Mouse (Mus musculus) adrenal gland, adult 18-20 months (tissue): ENCODE data around the gene Thtpa. TPM values are rescaled to one million over a fixed set of nuclear protein-coding genes. Genes with fewer than 3 reads are reported as not detected.

ENCODE experiments used
- DNase-seq, 2 experiments: peaks; one replicate each; pipeline ENCODE4 v3.0.0; 2021 to 2022; ENCODE audit warnings: low spot score in 2 of 2
- total RNA-seq, 2 experiments: library from RNA; stranded (reverse); gene quantifications; 1 replicate in 1 of 2; 2 replicates in 1 of 2; pipeline ENCODE4 v1.2.3; 2021

Thtpa gene
- total RNA-seq, 2 experiments from 2014 or later: 10.9 to 12.0 TPM

DNA sequence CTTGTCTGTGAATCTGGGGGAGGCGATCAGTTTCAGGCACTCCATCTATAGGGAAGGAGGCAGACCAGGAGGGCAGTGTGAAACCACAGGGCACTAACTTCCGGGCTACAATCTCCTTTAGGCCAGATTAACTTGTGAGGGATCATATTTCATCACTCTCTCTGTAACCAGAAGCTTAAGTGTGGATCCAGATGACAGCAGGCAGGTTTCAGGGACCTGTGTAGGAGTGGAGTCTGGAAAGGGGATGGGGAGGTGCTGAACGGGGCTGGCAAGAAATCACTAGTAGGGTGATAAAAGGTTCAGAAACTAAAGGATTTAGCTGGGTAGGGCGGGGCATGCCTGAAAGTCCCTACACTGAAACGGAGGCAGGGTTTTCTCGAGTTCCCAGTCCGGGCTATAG is 10.8 kb downstream of the Thtpa start:
- DNase-seq: no peak

DNA sequence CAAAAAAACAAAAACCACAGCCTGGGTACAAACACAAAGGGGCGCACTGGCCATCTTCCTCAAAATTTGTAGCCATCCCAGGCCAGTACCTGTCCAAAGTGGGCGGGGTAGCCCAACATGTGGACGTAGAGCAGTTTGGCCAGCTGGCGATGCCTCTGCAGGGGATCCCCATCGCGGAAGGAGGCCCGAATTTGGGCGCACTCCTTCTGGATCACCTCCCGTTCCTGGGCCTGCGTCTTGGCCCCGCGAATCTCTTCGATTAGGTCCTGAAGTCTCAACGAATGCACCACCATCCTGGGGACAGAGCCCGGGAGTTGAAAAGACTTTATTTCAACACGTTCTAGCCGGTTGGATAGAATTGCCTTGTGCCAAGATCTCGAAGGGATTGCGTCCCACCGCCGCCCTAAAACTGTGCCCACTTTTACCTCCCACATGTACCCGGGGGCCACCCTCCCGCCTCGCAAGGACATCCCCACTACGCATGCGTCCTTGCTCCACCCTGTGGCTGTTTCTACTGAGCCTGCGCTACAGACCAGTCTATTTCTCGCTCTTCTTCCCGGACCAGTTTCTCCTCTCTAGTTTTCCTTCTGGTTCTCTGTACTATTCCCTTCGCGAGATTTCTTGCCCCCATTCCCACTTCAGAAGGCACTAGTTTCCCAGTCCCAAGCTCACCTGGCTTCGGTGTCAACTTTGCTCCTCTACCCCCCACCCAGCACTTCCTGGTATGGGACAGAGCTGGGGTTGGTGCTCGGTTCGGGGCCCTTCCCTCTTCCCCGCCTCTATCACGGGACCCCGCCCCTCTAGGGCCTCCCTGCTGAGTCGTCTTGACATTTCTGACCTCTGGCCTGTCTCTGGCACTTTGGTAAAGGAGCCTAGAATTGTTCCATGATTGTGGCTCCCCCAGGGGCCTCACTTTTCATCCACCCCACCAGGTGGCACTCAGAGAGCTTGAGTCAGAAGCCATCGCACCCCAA is 11.5 kb downstream of the Thtpa start, which contains the start of gene Ap1g2:
Gene Ap1g2, minus strand, starts transcription at position 758 of the 974 bp plus-strand sequence.
- DNase-seq: peak; percentile 78 to 84

DNA sequence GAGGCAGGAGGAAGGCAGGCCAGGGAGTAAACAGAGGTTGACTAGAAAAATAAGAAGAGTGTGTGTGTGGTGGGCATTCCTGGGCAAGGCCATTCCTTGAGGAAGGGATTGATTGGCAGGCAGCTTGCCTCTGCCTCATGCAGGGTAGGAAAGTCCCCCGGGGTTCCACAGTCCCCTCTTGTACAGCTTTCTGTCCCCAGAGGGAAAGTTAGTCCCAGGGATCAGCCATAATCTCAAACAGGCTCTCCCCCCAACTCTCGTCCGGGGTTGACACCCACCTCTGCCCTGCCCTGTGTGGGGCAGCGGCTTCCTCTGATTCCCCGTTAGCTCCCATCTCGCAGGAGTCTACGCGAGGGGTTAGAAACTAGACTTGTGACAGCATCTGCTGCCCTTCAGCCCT is 12.4 kb downstream of the Thtpa start:
- DNase-seq: no peak

DNA sequence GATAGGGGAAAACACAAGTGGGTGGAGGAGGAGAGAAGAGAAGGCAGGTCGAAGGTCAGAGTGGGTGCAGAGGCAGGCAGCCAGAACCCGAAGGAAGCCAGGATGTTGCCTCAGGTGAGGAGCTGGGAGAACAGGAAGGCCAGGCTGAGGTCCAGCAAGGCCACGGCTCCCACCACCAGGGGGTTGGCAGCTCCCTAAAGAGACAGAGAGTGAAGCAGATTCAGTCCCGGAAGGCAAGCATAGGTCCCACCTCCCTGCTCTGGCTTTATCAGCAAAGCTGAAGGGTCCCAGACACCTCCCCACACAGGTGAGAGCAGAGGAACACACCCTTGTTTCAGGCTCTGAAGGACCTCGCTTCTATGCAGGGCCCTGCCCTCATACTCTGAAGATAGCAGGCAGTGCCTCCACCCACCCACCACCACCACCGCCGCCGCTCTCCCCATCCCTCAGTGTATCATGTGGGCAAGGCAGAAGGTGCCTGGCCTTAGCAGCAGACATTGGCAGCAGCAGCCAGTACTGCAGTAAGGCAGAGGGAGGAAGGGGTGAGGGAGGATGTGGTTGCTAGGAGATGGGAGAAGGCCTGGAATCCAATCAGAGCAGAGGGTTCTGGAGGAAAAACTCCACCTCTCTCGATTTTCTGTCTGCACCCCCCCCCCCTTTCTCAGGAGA is 13.8 kb downstream of the Thtpa start:
- DNase-seq: no peak

DNA sequence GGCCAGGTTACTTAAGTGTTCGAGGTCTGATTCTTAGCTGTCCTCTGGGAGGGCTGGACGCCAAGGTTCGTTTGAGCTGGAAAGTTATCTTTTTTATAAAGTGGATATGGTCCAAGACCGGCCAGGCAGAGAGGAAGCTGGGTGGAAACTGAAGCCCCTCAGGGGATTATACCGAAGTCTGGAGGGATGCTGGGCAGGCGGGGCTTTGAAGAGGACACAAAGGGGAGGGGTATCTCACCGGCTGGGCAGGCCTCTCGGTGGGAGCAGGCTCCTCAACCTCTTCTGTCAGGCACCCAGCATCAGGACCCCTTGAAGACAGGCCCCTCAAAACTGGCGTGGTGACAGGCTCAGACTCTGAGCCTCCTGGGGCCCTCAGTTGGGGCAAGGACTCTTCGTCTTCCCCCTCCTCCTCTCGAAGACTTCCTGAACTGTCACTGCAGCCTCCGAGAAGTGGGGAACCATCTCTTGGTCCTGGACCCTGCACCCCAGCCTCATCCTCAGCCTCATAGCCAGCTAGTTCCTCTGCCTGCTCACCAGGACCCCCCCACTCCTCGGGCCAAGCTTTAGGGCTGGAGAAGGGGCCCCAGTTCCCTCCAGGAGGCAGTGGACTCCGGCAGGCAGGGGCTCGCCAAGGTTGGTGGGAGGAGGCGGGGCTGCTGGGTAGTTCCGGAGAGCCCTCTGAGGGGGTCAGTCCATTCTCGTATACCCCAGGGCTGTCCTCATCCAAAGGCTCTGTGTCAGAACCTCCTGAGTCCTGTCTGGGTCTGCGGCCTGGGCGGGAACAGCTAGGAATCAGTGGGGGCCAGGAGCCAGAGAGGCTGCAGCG is 14.7 kb downstream of the Thtpa start:
- no peak for DNase-seq

DNA sequence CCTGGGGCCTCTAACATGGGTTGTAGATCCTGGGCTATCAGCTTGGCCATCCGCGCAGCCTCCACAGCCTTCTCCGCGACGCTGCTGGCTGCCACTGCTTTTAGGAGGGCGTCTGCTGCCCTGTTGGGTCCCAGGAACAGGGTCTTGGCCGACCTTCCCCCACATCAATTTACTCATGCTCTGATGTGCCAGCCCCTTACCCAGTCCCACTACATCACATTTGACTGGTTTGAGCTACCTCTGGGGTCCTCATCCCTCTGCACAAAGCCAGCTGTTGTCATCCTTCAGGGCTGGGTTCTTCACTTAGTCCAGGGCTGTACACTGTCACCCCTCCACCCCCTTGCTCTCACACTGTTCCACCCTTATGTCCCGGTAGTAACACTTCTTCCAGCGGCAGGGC is 15.5 kb downstream of the Thtpa start:
- no peak for DNase-seq

DNA sequence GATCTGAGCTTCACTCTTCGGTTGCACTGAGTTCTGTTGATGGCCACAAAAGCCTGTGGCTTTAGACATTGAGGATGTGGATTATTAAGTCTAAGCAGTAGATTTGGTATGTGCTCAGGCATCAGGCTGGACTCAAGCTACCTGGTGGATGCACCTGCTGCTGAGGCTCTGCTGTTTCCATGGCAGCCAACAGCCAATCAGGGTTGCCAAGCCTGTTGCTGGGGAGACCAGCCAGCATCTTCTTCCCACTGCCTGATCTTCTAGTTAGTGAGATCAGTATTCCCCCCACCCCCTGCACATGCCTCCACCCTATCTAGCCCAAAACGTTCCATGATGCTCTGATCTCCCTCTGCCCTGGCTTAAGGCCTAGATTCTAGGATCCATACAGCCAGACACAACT is 17.1 kb downstream of the Thtpa start:
- DNase-seq: no peak

DNA sequence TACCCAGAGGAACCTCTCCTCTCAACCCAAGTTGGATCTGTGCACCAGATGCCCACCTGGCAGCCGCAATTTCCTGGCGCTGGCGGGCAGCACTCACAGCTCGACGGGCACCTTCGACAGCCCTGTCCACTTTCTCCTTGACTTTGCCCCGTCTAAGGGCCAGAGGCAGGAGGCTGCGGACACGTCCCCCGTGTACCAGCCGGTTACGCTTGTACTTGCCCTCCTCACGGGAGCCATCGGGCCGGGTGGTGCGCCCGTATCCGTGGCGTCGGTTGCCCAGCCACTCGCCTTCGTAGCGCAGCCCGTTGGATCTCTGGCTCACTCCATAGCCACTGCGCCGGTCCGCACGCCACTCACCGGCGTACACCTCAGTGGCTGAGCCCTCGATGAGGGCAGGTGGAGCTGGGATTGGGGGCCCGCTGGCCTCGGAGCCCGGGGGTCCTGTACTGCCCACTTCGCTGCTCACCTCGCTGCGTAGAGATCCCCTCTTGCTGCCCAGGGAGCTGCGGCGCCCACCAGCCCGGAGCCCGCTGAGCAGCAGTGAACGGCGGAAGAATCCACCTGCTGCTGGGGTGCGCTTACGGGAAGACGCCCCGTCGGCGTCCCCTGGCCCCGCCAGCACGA is 18.9 kb downstream of the Thtpa start:
- DNase-seq: no peak

DNA sequence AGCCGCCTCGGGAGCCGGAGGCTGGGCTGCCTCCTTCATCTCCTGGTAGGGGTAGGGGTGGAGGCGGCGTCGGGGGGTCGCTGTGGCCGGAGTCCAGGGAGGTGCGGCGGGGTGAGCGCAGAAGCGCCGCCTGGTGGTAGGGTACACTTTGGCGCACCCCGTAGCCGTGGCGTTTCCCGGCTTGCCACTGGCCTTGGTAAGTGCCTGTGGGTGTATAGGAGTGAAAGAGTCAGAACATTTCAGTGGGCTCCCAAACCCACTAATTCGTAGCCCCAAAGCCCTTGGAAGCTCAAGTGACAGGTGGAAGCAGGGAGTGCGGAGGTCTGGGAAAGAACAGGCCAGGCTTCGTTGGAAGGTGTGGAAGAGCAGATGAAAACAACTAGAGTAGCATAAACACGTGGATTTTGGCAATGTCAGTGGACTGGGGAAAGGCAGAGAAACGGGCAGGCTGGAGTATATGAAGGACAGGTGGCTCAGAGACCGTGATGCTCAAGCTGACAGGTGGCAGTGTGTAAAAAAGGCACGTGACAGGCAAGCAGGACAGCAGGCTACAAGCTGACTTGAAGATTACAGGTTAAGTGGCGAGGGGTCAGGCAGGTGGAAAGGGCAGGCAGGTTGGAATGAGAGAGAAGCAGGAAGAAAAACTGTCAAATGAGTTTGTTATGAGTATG is 19.5 kb downstream of the Thtpa start:
- DNase-seq: no peak

DNA sequence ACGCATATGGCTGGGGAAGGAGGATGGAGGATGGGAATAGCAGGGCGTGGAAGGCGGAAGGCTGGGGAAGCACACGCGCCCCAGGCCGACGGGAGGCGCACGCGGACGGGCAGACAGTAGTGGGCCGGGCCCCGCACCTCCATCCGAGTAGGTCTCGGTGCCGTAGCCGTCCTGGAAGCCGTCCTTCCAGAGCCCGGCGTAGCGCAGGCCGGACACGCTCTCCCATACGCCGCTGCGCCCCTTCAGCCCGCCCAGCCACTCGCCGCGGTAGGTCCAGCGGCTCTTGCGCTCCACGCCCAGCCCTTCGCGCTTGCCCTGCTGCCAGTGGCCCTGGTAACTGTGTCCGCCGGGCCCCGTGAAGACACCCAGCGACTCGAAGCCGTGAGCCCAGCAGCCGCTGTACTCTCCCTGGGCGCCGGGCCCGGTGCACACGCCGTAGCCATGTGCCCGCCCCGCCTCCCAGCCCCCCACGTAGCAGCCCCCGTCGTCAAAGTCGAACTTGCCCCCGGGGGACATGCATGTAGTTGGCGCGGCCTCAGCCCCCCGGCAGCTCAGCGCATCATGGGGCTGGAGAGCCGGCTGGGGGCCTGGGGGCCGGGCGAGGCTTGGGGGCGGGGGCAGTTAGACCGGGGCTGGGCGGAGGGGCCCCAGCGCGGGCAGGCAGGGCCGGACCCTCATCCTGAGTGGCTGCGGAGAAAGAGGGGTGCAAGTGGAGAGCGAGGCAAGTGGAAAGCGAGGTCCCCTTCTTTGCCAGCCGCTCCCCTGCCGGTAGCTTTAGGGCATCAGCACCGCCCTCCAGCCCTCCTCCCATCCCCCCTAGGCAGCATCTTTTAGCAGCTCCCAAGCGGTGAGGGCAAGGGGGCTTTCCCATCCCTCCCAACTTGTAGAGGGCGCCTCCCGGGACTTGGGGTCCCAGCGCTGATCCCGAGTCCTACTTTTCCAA is 20.4 kb downstream of the Thtpa start:
- peak; percentile 47 to 60 for DNase-seq

DNA sequence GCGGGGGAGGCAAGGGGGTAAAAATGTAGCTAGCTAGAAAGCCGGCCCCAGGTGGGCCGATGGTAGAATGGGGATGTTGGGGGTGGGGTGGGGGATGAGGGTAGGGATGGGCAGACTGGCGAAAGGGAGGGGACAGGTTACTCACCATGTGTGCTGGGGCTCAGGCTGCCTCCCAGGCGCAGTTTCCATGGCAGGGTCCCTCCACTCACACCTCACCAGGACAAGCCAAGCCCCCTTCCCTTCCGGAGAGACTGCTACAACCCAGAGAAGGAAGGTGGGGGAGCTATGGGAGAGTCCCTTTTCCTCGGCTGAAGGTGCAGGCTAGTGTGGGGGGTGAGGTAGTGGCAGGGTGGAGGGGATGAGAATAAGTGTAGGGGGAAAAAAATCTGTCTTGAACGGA is 21.3 kb downstream of the Thtpa start:
- no peak for DNase-seq

DNA sequence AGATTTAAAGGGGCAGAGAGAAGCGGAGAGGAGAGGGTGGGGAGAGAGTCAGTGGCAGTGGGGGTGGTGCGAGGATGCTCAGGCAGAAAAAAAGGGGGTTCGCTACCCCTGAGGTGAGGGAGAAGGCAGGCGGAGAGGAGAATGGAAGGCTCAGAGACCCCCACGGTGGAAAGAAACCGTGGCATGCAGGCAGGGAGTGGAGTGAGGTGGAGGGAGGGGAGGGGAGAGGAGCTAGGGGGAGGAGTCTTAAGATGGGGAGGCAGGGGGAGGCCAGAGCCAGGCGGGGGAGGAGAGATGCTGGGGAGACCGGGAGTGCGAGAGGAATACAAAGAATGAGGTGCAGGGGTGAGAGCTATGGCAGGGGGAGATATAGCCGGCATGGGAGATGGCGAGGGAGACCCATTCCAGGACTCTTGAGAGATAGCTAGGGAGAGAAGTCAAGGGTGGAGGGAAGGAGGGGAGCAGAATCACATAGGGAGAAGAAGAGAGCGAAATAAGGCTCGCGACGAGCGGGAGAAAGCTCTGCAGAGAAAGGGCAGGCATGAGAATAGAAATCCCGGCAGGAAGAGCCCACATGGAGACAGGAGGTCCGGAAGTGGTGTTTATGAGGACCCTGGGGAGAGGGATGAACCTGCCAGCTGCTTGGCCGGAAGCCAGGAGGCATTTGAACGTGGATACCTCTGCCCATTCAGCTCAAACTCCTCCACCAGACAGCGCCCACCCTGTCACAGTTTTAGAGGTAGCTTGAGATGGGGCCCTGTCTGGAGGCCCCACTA is 22.0 kb downstream of the Thtpa start, which contains the start of gene Jph4:
Gene Jph4, minus strand, starts transcription at position 511 of the 776 bp plus-strand sequence.
- DNase-seq: no peak

DNA sequence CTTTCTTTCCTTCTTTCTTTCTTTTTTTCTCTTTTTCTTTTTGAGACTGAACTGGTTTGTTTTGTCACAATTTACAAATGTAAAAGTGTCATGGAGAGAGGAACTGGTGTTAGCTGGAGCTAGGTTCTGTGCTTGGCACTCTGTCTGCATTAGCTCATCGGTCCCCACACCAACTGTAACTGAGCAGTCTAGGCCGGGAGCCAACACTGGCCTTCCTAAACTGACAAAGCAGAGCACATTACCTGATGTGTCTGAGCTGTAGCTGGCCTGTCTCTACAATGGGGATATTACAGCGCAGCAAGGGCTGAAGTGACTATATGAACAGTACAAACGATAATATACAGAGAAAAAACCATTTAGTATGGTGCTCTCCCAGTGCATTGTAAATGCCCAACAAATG is 24.3 kb downstream of the Thtpa start:
- no peak for DNase-seq

DNA sequence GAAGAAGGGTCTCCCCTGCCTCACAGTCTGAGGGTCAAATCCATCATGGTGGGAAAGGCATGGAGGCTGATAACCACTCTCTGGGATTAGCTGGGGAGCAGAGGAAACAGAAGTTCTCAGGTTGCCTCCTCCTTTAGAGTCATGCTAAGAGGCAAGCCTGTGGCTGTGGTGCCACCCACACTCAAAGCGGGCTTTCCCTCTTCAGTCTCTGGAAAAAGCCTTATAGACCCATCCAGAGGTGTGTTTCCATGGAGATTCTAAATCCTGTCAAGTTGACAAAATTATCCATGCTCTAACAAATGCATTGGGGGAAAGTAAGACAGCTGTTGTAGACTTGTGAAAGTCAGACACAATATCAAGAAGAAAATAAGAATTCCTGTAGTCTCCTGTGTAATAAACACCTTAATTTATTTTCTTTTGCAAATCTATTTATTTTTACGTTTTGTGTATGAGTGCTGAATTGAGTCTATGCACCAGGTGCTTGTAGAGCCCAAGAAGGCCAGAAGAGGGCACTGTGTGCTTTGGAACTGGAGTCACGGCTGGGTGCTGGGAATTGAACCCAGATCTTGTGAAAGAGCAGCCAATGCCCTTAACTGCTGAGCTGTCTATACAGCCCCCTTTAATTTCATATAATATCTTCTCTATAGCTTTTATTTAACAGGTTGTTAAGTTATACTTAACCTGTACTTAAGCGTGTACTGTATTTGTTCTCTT is 25.0 kb downstream of the Thtpa start:
- DNase-seq: no peak

DNA sequence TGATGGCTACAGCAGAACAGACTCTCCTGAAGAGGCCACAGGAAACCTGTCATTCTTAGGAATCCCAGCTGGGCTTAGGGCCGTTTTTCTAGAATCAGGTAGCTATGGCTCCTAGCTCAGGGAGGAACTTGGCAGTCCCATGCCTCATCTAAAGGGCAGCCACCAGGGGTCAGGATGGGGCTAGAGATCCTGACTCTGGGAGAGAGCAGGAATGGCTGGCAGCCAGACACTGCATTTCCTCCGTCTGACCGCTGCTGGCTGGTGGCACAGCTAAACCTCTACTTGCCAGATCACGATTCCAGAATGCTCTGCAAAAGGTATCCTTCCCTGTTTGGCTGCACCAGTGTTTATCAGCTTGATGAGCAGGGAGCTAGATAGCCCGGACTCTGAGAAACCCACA is 27.4 kb downstream of the Thtpa start:
- peak; percentile 72 to 76 for DNase-seq

DNA sequence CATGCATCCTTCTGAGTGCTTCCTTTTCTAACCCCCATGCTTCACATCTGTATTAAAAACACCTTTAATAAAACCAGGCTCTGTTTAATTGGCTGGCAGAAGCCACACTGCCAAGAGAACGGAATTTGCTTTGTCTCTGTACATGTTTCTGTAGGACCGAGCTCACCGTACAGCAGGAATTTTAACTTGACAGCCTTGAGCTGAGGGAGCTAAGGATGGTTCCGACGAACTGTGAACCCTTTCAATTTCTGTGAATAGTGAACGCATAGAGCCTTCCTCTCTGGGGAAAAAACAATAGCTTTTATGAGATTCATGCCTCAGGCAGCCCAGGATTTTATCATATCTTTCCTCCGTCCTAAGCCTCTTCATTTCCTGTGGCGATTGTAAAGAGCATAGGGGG is 27.8 kb downstream of the Thtpa start:
- no peak for DNase-seq

DNA sequence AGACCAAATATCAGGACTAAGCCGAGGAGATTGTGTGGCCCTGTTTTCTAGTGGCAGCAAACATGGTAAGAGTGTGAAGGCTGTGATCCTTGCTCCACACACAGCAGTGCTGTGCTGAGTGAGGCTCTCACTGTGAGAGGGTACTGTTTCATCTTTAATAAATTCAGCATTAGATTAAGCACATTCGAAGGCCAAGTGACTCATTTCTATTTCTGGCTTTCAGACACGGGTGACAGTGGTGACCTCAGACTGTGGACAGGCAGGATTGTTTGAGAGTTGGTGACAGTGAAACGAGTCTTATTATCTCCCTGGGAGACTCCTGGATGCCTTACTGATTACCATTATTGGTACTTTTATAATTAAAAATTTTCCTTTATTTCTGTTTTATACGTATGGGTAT is 31.1 kb downstream of the Thtpa start:
- DNase-seq: no peak

DNA sequence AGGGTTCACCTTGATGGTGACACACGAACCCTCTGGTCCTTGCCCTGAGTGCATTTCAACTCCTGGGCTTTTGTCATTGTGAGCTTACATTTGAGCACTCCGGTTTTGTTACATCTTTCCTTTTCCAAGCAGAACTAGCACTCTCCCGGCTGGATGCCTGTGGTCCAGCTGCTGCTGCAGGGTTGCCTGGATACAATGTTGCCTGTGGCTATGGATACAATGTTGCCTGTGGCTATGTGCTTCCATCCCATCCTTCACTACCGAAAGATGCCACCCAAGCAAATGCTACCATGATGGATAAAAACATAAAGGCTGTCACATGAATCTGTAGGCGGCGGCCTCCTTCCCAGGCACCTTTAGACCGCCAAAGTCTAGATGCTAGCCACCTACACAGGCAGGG is 31.9 kb downstream of the Thtpa start:
- DNase-seq: no peak
